Mouse (Mus musculus): ENCODE measurements at regions not wholly inside any gene's neighbourhood (a gene's known extent, or its start where the extent isn't known, plus 50 kb on each side); places are given as distances from the start of the nearest gene placed in this dataset.
A peak's percentile ranks its signal among the peaks of the same experiment; 100 is the strongest.

GRCm38 (mm10) chr6:73401059-73401458, 68.4 kb downstream of the 4931417E11Rik start:
- Histone ChIP-seq H3K27ac (no peak overlapping the region), H3K9me3 (no peaks in the 10 kb centered on the region), H3K36me3 (no peaks in the 10 kb centered on the region), H3K4me1 (replicated peaks) (no peaks in the 10 kb centered on the region; the same call in 1 of the 2 replicates), H3K27me3 (ENCODE audit: insufficient read depth, poor library complexity, severe bottlenecking) (no peaks in the 10 kb centered on the region), H3K4me3 (no peak overlapping the region)
- no peak for DNase-seq (ENCODE audit: low spot score)
- 64% methylated on average over 2 of the region's 2 CpGs for WGBS

DNA sequence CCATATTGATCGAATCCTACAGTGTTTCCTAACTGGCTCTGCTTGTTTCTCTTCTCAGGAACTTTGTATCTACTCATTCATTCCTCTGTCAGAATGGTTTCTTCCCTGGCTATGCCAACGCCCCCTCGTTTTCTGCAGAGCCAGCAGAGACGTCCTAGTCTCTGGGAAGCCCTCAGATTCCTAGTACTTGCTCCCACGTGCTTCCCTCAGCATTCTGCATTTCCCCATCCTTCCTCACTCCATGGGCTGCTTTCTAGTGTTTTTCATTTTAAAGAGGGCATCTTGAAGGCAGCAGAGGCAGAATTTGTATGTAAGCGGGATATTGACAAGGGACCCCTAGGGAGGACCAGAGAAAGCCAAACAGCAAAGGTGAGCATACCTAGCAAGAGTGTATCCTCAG, 80.2 kb downstream of the 4931417E11Rik start:
- Histone ChIP-seq H3K36me3 (no peaks in the 10 kb centered on the region), H3K27me3 (ENCODE audit: insufficient read depth, poor library complexity, severe bottlenecking) (no peaks in the 10 kb centered on the region), H3K4me3 (no peak overlapping the region), H3K4me1 (replicated peaks) (no peaks in the 10 kb centered on the region), H3K27ac (no peak overlapping the region), H3K9me3 (no peaks in the 10 kb centered on the region)
- DNase-seq (ENCODE audit: low spot score) = no peak
- 72% methylated on average over 6 of the region's 6 CpGs for WGBS

- H3K27me3 ChIP-seq (ENCODE audit: insufficient read depth, poor library complexity, severe bottlenecking) = no peaks in the 10 kb centered on the region
- H3K36me3 ChIP-seq = no peaks in the 10 kb centered on the region
- H3K4me1 ChIP-seq (replicated peaks) = no peaks in the 10 kb centered on the region
- no peaks in the 10 kb centered on the region for H3K9me3 ChIP-seq
- no peak overlapping the region for H3K27ac ChIP-seq
- H3K4me3 ChIP-seq = no peak overlapping the region
- no peak for DNase-seq (ENCODE audit: low spot score)
- 92% methylated on average over 3 of the region's 3 CpGs for WGBS
These were observed 83.2 kb downstream of the 4931417E11Rik start for GRCm38 (mm10) chr6:73386261-73386660.

DNA sequence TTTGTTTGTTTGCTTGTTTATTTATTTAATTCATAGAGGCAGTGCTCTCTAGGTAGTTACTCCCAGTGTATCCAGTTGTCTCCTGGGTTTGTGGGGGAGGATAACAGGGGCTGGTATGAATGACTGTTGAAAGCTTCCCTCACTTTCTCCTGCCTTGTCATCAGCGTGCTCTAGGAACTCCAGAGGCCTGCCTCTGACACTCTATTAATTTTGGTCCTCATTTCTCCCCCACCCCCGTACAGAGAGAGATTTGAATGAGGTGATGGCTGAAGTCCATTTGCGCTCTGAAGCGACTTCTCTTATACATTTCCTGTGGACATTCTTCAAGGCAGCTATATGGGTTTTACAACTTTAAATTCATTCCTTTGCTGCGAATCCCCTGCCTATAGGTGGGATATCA, 89.6 kb downstream of the 4931417E11Rik start:
- Histone ChIP-seq H3K4me1 (replicated peaks) (no peaks in the 10 kb centered on the region), H3K36me3 (no peaks in the 10 kb centered on the region), H3K27me3 (ENCODE audit: insufficient read depth, poor library complexity, severe bottlenecking) (no peaks in the 10 kb centered on the region), H3K9me3 (peaks cover 6% of the 10 kb centered on the region), H3K4me3 (no peak overlapping the region), H3K27ac (no peak overlapping the region)
- 90% methylated on average over 5 of the region's 5 CpGs for WGBS
- no peak for DNase-seq (ENCODE audit: low spot score)

GRCm38 (mm10) chr6:73377884-73378283, 91.6 kb downstream of the 4931417E11Rik start:
- Histone ChIP-seq H3K36me3 (no peaks in the 10 kb centered on the region), H3K4me1 (replicated peaks) (no peaks in the 10 kb centered on the region), H3K9me3 (peaks cover 6% of the 10 kb centered on the region), H3K27me3 (ENCODE audit: insufficient read depth, poor library complexity, severe bottlenecking) (no peaks in the 10 kb centered on the region), H3K4me3 (no peak overlapping the region), H3K27ac (no peak overlapping the region)
- DNase-seq (ENCODE audit: low spot score) = no peak
- 91% methylated on average over 8 of the region's 8 CpGs for WGBS

GRCm38 (mm10) chr6:73376291-73376690, 93.2 kb downstream of the 4931417E11Rik start:
- no peak overlapping the region for H3K4me3 ChIP-seq
- no peak overlapping the region for H3K27ac ChIP-seq
- no peak for DNase-seq (ENCODE audit: low spot score)
- peaks cover 6% of the 10 kb centered on the region for H3K9me3 ChIP-seq
- no peaks in the 10 kb centered on the region for H3K4me1 ChIP-seq (replicated peaks)
- no peaks in the 10 kb centered on the region for H3K36me3 ChIP-seq
- 94% methylated on average over 11 of the region's 11 CpGs for WGBS
- no peaks in the 10 kb centered on the region for H3K27me3 ChIP-seq (ENCODE audit: insufficient read depth, poor library complexity, severe bottlenecking)

- Histone ChIP-seq H3K4me1 (replicated peaks) (peaks cover 11% of the 10 kb centered on the region; the same call in 1 of the 2 replicates), H3K27me3 (ENCODE audit: insufficient read depth, poor library complexity, severe bottlenecking) (peaks cover 15% of the 10 kb centered on the region), H3K4me3 (no peak overlapping the region), H3K27ac (no peak overlapping the region), H3K36me3 (no peaks in the 10 kb centered on the region), H3K9me3 (peaks cover 6% of the 10 kb centered on the region)
- DNase-seq (ENCODE audit: low spot score) = no peak
- WGBS = 79% methylated on average over 5 of the region's 5 CpGs
These were observed 96.6 kb downstream of the 4931417E11Rik start for GRCm38 (mm10) chr6:73372901-73373300.

DNA sequence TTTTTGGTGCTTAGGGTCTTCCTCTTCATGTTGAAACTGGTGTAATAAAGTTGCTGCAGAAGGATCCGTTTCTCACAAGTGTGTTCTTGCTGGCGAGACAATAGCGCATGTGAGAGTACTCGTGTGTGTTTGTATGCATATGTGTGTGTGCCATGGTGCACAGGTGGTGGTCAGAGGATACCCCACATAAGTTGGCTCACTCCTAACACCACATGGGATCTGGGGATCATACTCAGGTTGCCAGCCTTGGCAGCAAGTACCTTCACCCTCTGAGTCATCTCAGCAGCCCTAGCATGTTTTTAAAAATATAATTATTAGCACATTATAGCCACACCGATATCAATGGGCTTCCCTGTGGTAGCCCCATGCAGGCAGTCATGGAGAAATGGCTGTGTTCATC, 97.6 kb downstream of the 4931417E11Rik start:
- H3K9me3 ChIP-seq = peaks cover 6% of the 10 kb centered on the region
- WGBS = 93% methylated on average over 5 of the region's 5 CpGs
- H3K27me3 ChIP-seq (ENCODE audit: insufficient read depth, poor library complexity, severe bottlenecking) = peaks cover 15% of the 10 kb centered on the region
- H3K4me3 ChIP-seq = no peak overlapping the region
- H3K4me1 ChIP-seq (replicated peaks) = peaks cover 11% of the 10 kb centered on the region; the same call in 1 of the 2 replicates
- H3K36me3 ChIP-seq = no peaks in the 10 kb centered on the region
- H3K27ac ChIP-seq = no peak overlapping the region
- no peak for DNase-seq (ENCODE audit: low spot score)

DNA sequence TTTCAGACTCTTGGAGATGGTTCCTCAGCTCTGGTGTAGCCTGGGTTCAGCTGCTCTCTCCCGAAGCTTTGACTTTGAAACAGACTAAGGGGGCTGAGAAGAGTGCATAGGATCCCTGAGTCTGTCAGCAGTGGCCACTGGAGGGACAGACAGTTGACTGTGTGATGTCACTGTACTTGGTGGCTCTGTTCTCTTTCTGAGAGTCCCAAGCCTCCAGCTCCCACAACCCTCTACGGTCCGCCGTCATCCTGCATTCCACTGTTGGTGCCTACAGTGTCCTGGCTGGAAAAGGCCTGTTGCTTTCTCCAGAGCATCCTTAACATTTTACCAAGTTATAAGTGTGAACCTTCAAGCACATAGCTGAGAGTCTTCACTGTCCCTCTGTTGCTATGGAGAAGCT, 98.6 kb downstream of the 4931417E11Rik start:
- WGBS = 93% methylated on average over 4 of the region's 4 CpGs
- Histone ChIP-seq H3K4me3 (no peak overlapping the region), H3K27me3 (ENCODE audit: insufficient read depth, poor library complexity, severe bottlenecking) (peaks cover 15% of the 10 kb centered on the region), H3K36me3 (no peaks in the 10 kb centered on the region), H3K9me3 (no peaks in the 10 kb centered on the region), H3K4me1 (replicated peaks) (peaks cover 11% of the 10 kb centered on the region; the same call in 1 of the 2 replicates), H3K27ac (no peak overlapping the region)
- DNase-seq (ENCODE audit: low spot score) = no peak

DNA sequence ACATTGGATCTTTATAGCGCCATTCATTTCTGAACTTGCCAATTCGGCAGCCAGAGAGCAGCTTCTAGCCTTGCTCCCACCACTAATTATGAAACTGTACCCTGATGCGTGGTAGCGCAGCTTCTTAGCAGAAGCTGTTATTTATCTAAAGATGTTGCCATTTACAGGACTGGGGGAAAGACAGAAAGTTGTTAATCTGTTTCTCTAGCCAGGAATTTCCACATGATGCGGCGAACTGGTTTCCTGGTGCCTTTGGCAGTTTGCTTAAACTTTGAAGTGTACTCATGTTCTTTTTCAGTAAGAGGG, 100.7 kb downstream of the 4931417E11Rik start:
- Histone ChIP-seq H3K4me1 (replicated peaks) (peaks cover 11% of the 10 kb centered on the region; the same call in 1 of the 2 replicates), H3K27ac (no peak overlapping the region), H3K27me3 (ENCODE audit: insufficient read depth, poor library complexity, severe bottlenecking) (peaks cover 15% of the 10 kb centered on the region), H3K36me3 (no peaks in the 10 kb centered on the region), H3K4me3 (peak overlapping the region; percentile 24), H3K9me3 (no peaks in the 10 kb centered on the region)
- DNase-seq (ENCODE audit: low spot score) = no peak
- WGBS = 28% methylated on average over 6 of the region's 6 CpGs

DNA sequence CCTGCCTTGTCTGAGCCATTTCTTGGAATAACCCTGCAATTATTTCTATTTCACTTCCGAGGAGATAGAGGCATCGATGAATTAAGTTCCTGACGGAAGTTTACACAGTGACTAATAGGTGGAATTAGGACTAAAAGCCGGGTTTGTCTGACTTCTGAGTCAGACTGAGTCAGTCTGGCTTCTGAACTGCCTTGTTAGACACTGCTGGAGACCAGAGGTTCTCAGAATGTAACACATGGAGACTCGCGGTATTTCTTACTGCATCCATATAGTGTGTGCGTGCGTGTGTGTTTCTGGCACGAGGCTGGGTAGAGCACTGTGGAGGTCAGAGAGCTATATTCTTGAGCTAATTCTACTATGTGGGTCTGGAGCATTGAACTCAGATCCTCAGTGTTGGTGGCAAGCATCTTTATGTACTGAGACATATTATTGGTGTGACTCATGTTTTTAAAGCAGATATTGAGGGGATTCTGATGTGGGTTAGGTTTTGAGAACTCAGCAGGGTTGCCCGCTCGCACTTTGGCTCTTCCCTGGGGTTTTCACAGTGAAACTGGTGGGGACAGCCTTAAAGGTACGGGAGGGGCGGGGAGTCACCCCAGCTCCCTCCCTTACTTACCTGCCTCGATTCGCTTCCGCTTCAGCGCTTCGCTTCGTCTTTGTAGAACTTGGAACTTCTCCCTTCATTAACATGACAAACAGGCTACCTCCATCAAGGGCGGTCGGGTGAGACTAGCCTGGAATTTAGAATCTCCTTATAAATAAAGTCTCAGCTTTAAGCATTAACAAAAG, 101.2 kb downstream of the 4931417E11Rik start:
- H3K4me3 ChIP-seq = peak overlapping the region; percentile 24
- H3K9me3 ChIP-seq = no peaks in the 10 kb centered on the region
- H3K36me3 ChIP-seq = no peaks in the 10 kb centered on the region
- peaks cover 11% of the 10 kb centered on the region; the same call in 1 of the 2 replicates for H3K4me1 ChIP-seq (replicated peaks)
- H3K27me3 ChIP-seq (ENCODE audit: insufficient read depth, poor library complexity, severe bottlenecking) = peaks cover 15% of the 10 kb centered on the region
- H3K27ac ChIP-seq = no peak overlapping the region
- 9% methylated on average over 21 of the region's 21 CpGs for WGBS
- DNase-seq (ENCODE audit: low spot score) = no peak

DNA sequence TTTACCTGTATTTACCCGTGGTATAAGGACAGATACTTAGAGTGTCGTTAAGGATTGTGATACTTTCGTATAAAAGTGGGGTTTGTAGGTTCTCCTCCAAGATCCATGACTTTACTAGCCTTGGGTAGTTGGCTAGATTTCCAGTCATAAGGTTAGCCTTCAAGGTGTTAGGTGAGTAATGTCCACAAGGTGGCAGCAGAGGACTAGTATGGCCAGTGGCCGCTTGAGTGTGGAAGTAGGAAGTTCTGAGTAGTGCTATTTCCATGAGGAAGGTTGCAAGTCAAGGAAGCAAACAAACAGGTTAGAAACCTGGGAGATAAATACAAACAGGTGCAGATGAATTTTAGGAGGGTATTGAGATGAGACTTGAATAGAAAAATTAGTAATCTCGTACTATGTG, 101.9 kb downstream of the 4931417E11Rik start:
- Histone ChIP-seq H3K9me3 (no peaks in the 10 kb centered on the region), H3K27me3 (ENCODE audit: insufficient read depth, poor library complexity, severe bottlenecking) (peaks cover 15% of the 10 kb centered on the region), H3K36me3 (no peaks in the 10 kb centered on the region), H3K4me1 (replicated peaks) (peaks cover 11% of the 10 kb centered on the region; the same call in 1 of the 2 replicates), H3K27ac (no peak overlapping the region), H3K4me3 (no peak overlapping the region)
- peak; percentile 70 for DNase-seq (ENCODE audit: low spot score)
- WGBS = 7% methylated on average over 5 of the region's 5 CpGs

DNA sequence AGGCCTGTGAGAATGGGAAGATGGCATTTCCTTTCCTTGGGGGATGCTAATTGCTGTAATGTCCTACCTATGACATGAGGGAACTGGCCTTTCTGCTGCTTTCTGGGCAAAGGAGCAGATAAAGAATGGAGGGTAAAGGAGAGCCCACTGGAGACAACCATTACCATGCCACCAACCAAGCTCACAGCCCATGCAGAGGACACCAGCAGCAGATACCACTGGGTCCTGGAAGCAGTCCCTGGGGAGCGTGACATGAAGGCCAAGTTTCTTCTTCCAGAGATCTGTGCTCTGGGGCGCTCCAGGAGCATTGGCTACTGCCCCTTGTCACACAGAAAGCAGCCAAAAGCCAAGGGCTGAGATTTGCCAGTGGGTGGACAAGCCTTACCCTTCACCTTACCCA, 102.8 kb downstream of the 4931417E11Rik start:
- H3K9me3 ChIP-seq = no peaks in the 10 kb centered on the region
- H3K27me3 ChIP-seq (ENCODE audit: insufficient read depth, poor library complexity, severe bottlenecking) = peaks cover 15% of the 10 kb centered on the region
- WGBS = 90% methylated on average over 2 of the region's 2 CpGs
- no peaks in the 10 kb centered on the region for H3K36me3 ChIP-seq
- H3K4me3 ChIP-seq = no peak overlapping the region
- no peak for DNase-seq (ENCODE audit: low spot score)
- no peak overlapping the region for H3K27ac ChIP-seq
- H3K4me1 ChIP-seq (replicated peaks) = peaks cover 11% of the 10 kb centered on the region; the same call in 1 of the 2 replicates
